In genomic region chr17:16054481-16054880, GRCm38 (mm10) we compare ENCODE assay signal across 9 mouse cellular contexts.
DNase-seq lines count a peak whose midpoint lies in the region; ATAC-seq and TF ChIP-seq lines count a peak whose summit lies in the region.
"Had no signal": no experiment of that assay in that cellular context is flagged by ENCODE, and none has a peak within 500 bp of the region (broad histone marks: within the 10 kb centered on the region; RNA-seq: fewer than 3 reads in every experiment).

No protein-coding gene starts in this region.

- no peak for TF ChIP-seq POLR2A in limb, embryonic 14.5 days (IDR thresholded peaks at IDR 0.05; ENCODE audit: borderline replicate concordance, extremely low read depth, insufficient read depth, insufficient read length)

- 25% methylated on average over 3 of the region's 3 CpGs for WGBS in lung, embryonic 14.5 days
- 27% methylated on average over 3 of the region's 3 CpGs for WGBS in embryonic facial prominence, embryonic 10.5 days
- WGBS in limb, embryonic 14.5 days = 10% methylated on average over 3 of the region's 3 CpGs

- no peak for TF ChIP-seq CTCF in lung, embryonic 14.5 days (IDR thresholded peaks at IDR 0.05; ENCODE audit: low read depth)

- no peaks in the 10 kb centered on the region for H3K36me3 ChIP-seq in lung, embryonic 14.5 days (ENCODE audit: insufficient read depth)
- H3K36me3 ChIP-seq in embryonic facial prominence, embryonic 10.5 days (replicated peaks) = no peaks in the 10 kb centered on the region
- no peaks in the 10 kb centered on the region for H3K36me3 ChIP-seq in limb, embryonic 14.5 days (ENCODE audit: control insufficient read depth, insufficient read depth, low read length)
- H3K36me3 ChIP-seq: limb, embryonic 15.5 days; neural tube, embryonic 13.5 days had no signal

- no peaks in the 10 kb centered on the region for H3K27me3 ChIP-seq in lung, embryonic 14.5 days (ENCODE audit: insufficient read depth, low read length)
- no peaks in the 10 kb centered on the region for H3K27me3 ChIP-seq in embryonic facial prominence, embryonic 10.5 days (replicated peaks; ENCODE audit: low read depth, poor library complexity, severe bottlenecking)
- H3K27me3 ChIP-seq in limb, embryonic 14.5 days (ENCODE audit: control insufficient read depth, insufficient read depth, low read length) = no peaks in the 10 kb centered on the region
- H3K27me3 ChIP-seq: limb, embryonic 15.5 days; neural tube, embryonic 13.5 days had no signal

- no peak for ATAC-seq in lung, embryonic 14.5 days (ENCODE audit: insufficient read depth)
- ATAC-seq in limb, embryonic 14.5 days (ENCODE audit: low FRiP score, low read depth) = peak; percentile 74
- no peak for ATAC-seq in activated CD4-positive, CD25-positive, alpha-beta regulatory T cell, adult 4 months

- peak; percentile 17 for DNase-seq in lung, embryonic 14.5 days
- DNase-seq in lung, postnatal 4 days = no peak
- peak; percentile 72 for DNase-seq in embryonic facial prominence, embryonic 10.5 days (ENCODE audit: low spot score)
- DNase-seq in heart, adult 8-10 months (ENCODE audit: low spot score) = peak; percentile 46
- DNase-seq in limb, embryonic 14.5 days (ENCODE audit: low spot score) = peak; percentile 67
- DNase-seq in cerebellum, postnatal 36 days = no peak

- H3K9ac ChIP-seq in lung, embryonic 14.5 days = no peak overlapping the region
- no peak overlapping the region for H3K9ac ChIP-seq in limb, embryonic 14.5 days (ENCODE audit: low read depth, low read length, severe bottlenecking)
- H3K9ac ChIP-seq: limb, embryonic 15.5 days; neural tube, embryonic 13.5 days had no signal

- H3K9me3 ChIP-seq in lung, embryonic 14.5 days (ENCODE audit: low read depth, low read length) = no peaks in the 10 kb centered on the region
- H3K9me3 ChIP-seq in embryonic facial prominence, embryonic 10.5 days = no peaks in the 10 kb centered on the region
- no peaks in the 10 kb centered on the region for H3K9me3 ChIP-seq in limb, embryonic 14.5 days (ENCODE audit: control insufficient read depth, low read length)
- H3K9me3 ChIP-seq: limb, embryonic 15.5 days; neural tube, embryonic 13.5 days had no signal

- H3K27ac ChIP-seq in lung, embryonic 14.5 days (ENCODE audit: low read depth) = no peak overlapping the region
- no peak overlapping the region for H3K27ac ChIP-seq in embryonic facial prominence, embryonic 10.5 days (replicated peaks)
- no peak overlapping the region for H3K27ac ChIP-seq in limb, embryonic 14.5 days (replicated peaks; ENCODE audit: low read depth, low read length)
- H3K27ac ChIP-seq: limb, embryonic 15.5 days; neural tube, embryonic 13.5 days had no signal

- no peak overlapping the region for H3K4me2 ChIP-seq in lung, embryonic 14.5 days
- no peak overlapping the region; the same call in 1 of the 2 replicates for H3K4me2 ChIP-seq in limb, embryonic 14.5 days (replicated peaks; ENCODE audit: low read depth, low read length, severe bottlenecking)
- H3K4me2 ChIP-seq: limb, embryonic 15.5 days; neural tube, embryonic 13.5 days had no signal

- H3K4me1 ChIP-seq in lung, embryonic 14.5 days (ENCODE audit: insufficient read depth) = no peaks in the 10 kb centered on the region
- peaks cover 15% of the 10 kb centered on the region for H3K4me1 ChIP-seq in embryonic facial prominence, embryonic 10.5 days
- no peaks in the 10 kb centered on the region for H3K4me1 ChIP-seq in limb, embryonic 14.5 days (ENCODE audit: control insufficient read depth, insufficient read depth, low read length)
- H3K4me1 ChIP-seq: neural tube, embryonic 13.5 days had no signal

- H3K4me3 ChIP-seq in lung, embryonic 14.5 days (ENCODE audit: low read depth, low read length) = no peak overlapping the region
- no peak overlapping the region for H3K4me3 ChIP-seq in embryonic facial prominence, embryonic 10.5 days
- H3K4me3 ChIP-seq in limb, embryonic 14.5 days (replicated peaks; ENCODE audit: low read length) = no peak overlapping the region
- H3K4me3 ChIP-seq: limb, embryonic 15.5 days; neural tube, embryonic 13.5 days had no signal

Comparison
In these comparisons a context has a peak if more than half of its experiments do, and no peak if none do; other contexts are left out.
1. DNase-seq: peak in lung, embryonic 14.5 days (single experiment), embryonic facial prominence, embryonic 10.5 days (single experiment), heart, adult 8-10 months (single experiment) and limb, embryonic 14.5 days (single experiment); none in lung, postnatal 4 days (0 of 2) and cerebellum, postnatal 36 days (0 of 2).